In the genomic region with DNA sequence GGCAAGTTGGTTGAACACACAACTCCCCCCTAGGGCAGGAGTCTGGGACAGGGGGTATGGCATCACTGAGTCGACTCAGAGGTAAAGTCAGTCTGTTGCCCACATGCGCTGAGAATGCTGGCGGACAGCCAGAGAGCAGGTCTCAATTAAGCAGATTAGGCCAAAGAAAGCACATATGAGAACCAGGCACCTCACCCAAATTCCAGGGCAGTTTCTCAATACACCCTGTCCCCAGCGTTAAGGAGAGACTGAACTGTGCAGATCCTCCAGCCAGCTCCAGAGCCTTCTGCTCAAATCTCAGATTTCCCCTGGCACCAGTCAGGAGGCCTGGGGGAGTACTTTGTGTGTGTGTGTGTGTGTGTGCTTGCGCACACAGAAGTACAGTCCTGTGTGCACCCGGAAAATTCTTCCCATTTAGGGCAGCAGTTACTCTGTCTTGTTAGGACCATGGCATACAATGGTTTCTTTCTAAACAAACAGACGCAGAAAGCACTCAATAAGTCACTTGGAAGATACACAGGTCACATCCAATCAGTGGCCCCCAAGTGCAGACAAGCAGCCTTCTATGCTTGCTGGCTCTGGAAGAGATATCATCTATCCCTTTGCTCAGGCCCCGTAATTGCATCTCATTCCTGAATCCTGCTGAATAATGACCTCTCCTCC, we compare ENCODE assay signal across 9 mouse cellular contexts.
DNase-seq lines count a peak whose midpoint lies in the region; ATAC-seq and TF ChIP-seq lines count a peak whose summit lies in the region.
"Had no signal": no experiment of that assay in that cellular context is flagged by ENCODE, and none has a peak within 500 bp of the region (broad histone marks: within the 10 kb centered on the region; RNA-seq: fewer than 3 reads in every experiment).

No protein-coding gene starts in this region.

- peak; percentile 51 for ATAC-seq in Patski

- CTCF ChIA-PET in Patski (lab: Charles Lee): interaction anchor here (1.6 kb wide), 1 partner anchor 12 kb away, joined by 5 read pairs; no protein-coding TSS in a partner anchor

- POLR2A ChIA-PET in Patski (lab: Charles Lee): no interaction called here

- H3K27me3 ChIP-seq in heart, embryonic 10.5 days (ENCODE audit: insufficient read depth, poor library complexity, severe bottlenecking): no peaks in the 10 kb centered on the region
- no peaks in the 10 kb centered on the region for H3K27me3 ChIP-seq in Patski
- H3K27me3 ChIP-seq in limb, embryonic 10.5 days (ENCODE audit: low read depth, poor library complexity, severe bottlenecking): no peaks in the 10 kb centered on the region
- no peaks in the 10 kb centered on the region for H3K27me3 ChIP-seq in thymus, adult 2 months (ENCODE audit: control insufficient read depth, insufficient read depth, low read length)

- intact Hi-C loops in heart, postnatal 25 days (cut with DNase I): no loop called here
- intact Hi-C loops in gastrocnemius, adult 2 months (cut with DNase I): no loop called here

- WGBS in heart, embryonic 10.5 days: 61% methylated on average over 8 of the region's 8 CpGs
- 38% methylated on average over 8 of the region's 8 CpGs for WGBS in limb, embryonic 10.5 days
- WGBS in thymus, adult 2 months: 86% methylated on average over 8 of the region's 8 CpGs

- H3K27ac ChIP-seq in heart, embryonic 10.5 days: peak overlapping the region; percentile 56
- H3K27ac ChIP-seq in gastrocnemius, adult 2 months: peak overlapping the region; percentile 12
- peak overlapping the region; percentile 72 for H3K27ac ChIP-seq in limb, embryonic 10.5 days
- H3K27ac ChIP-seq in thymus, adult 2 months (ENCODE audit: control insufficient read depth, insufficient read depth, low read length): no peak overlapping the region
- H3K27ac ChIP-seq: layer of hippocampus, adult 2 months had no signal

- no peak overlapping the region for H3K4me3 ChIP-seq in heart, embryonic 10.5 days
- H3K4me3 ChIP-seq in gastrocnemius, adult 2 months: no peak overlapping the region
- H3K4me3 ChIP-seq in limb, embryonic 10.5 days: no peak overlapping the region
- H3K4me3 ChIP-seq in thymus, adult 2 months (ENCODE audit: control insufficient read depth, insufficient read depth, low read length): no peak overlapping the region
- H3K4me3 ChIP-seq: layer of hippocampus, adult 2 months had no signal

- H3K9me3 ChIP-seq in heart, embryonic 10.5 days: no peaks in the 10 kb centered on the region
- H3K9me3 ChIP-seq in limb, embryonic 10.5 days (replicated peaks): no peaks in the 10 kb centered on the region

- no peaks in the 10 kb centered on the region for H3K36me3 ChIP-seq in heart, embryonic 10.5 days
- no peaks in the 10 kb centered on the region for H3K36me3 ChIP-seq in limb, embryonic 10.5 days
- no peaks in the 10 kb centered on the region for H3K36me3 ChIP-seq in thymus, adult 2 months (ENCODE audit: control insufficient read depth, insufficient read depth, low read length)

- in situ Hi-C loops in Patski (cut with MboI; ENCODE audit: low pct_unique_long_range_greater_than_20kb): no loop called here

- no peak for TF ChIP-seq CTCF in Patski (IDR thresholded peaks at IDR 0.05)
- no peak for TF ChIP-seq CTCF in gastrocnemius, adult 2 months (IDR thresholded peaks at IDR 0.05)
- no peak for TF ChIP-seq CTCF in thymus, adult 2 months (IDR thresholded peaks at IDR 0.05; ENCODE audit: borderline replicate concordance, control insufficient read depth, extremely low read depth, insufficient read depth, low read length, poor library complexity)

- DNase-seq in heart, embryonic 10.5 days (ENCODE audit: low spot score): no peak
- DNase-seq in heart, postnatal 25 days (ENCODE audit: low spot score): no peak
- DNase-seq in Patski (ENCODE audit: low read depth, low spot score): peak; percentile 39
- peak; percentile 64 for DNase-seq in gastrocnemius, adult 2 months
- no peak for DNase-seq in limb, embryonic 10.5 days (ENCODE audit: low spot score)
- DNase-seq in thymus, adult 2 months: no peak
- no peak for DNase-seq in layer of hippocampus, adult 9-11 months
- DNase-seq in right cerebral cortex, postnatal 25 days: no peak

- H3K4me1 ChIP-seq in heart, embryonic 10.5 days: peaks cover 18% of the 10 kb centered on the region
- H3K4me1 ChIP-seq in limb, embryonic 10.5 days: peaks cover 22% of the 10 kb centered on the region
- no peaks in the 10 kb centered on the region for H3K4me1 ChIP-seq in thymus, adult 2 months (replicated peaks; ENCODE audit: control insufficient read depth, insufficient read depth, low read length)

- no peak for TF ChIP-seq POLR2A in thymus, adult 2 months (IDR thresholded peaks at IDR 0.05; ENCODE audit: control insufficient read depth, extremely low read depth, insufficient read depth, low read length, poor library complexity)

Comparison
In these comparisons a context has a peak if more than half of its experiments do, and no peak if none do; other contexts are left out.
1. DNase-seq: peak in Patski (single experiment) and gastrocnemius, adult 2 months (single experiment); none in heart, embryonic 10.5 days (single experiment), heart, postnatal 25 days (single experiment), limb, embryonic 10.5 days (single experiment), thymus, adult 2 months (single experiment), layer of hippocampus, adult 9-11 months (single experiment) and right cerebral cortex, postnatal 25 days (single experiment).